Mouse (Mus musculus): ENCODE results near the gene Pold4.

- no peak for TF ChIP-seq MAX (IDR thresholded peaks at IDR 0.05)
- TF ChIP-seq CTCF (IDR thresholded peaks at IDR 0.05; ENCODE audit: control insufficient read depth, insufficient read depth, insufficient read length), result no peak
These were observed 13.4 kb upstream of the Pold4 start for GRCm38 (mm10) chr19:4218293-4218692.
